Mouse (Mus musculus): ENCODE measurements around the gene Mia. TPM values are rescaled to one million over a fixed set of nuclear protein-coding genes. Genes with fewer than 3 reads are reported as not detected.
A peak's percentile ranks its signal among the peaks of the same experiment; 100 is the strongest.

The Mia gene
- polyA plus RNA-seq, 1 experiment from 2014 or later = 12.3 TPM

GRCm38 (mm10) chr7:27166229-27166613, 14.7 kb downstream of the Mia start:
- H3K27me3 ChIP-seq (replicated peaks) = no peaks in the 10 kb centered on the region
- ATAC-seq (ENCODE audit: insufficient read depth, low FRiP score, low read depth) = peak; percentile 79
- peak overlapping the region; percentile 98 for H3K27ac ChIP-seq
- WGBS = 0% methylated on average over 39 of the region's 43 CpGs
- H3K9me3 ChIP-seq = no peaks in the 10 kb centered on the region
- peaks cover 47% of the 10 kb centered on the region for H3K4me1 ChIP-seq
- H3K36me3 ChIP-seq = peaks cover 24% of the 10 kb centered on the region; the same call in 1 of the 2 replicates
- peak overlapping the region; percentile 77 for H3K4me2 ChIP-seq
- peak overlapping the region; percentile 74 for H3K4me3 ChIP-seq (replicated peaks)
- H3K9ac ChIP-seq = peak overlapping the region; percentile 65

GRCm38 (mm10) chr7:27165696-27166095, 15.3 kb downstream of the Mia start:
- Histone ChIP-seq H3K4me2 (peak overlapping the region; percentile 77), H3K4me1 (peaks cover 52% of the 10 kb centered on the region), H3K9ac (peak overlapping the region; percentile 65), H3K27me3 (replicated peaks) (no peaks in the 10 kb centered on the region), H3K27ac (peak overlapping the region; percentile 98), H3K4me3 (replicated peaks) (peak overlapping the region; percentile 74), H3K9me3 (no peaks in the 10 kb centered on the region), H3K36me3 (peaks cover 19% of the 10 kb centered on the region; the same call in 1 of the 2 replicates)
- WGBS = 4% methylated on average over 8 of the region's 8 CpGs
- no peak for ATAC-seq (ENCODE audit: insufficient read depth, low FRiP score, low read depth)

- Histone ChIP-seq H3K4me3 (replicated peaks) (peak overlapping the region; percentile 74), H3K36me3 (peaks cover 19% of the 10 kb centered on the region; the same call in 1 of the 2 replicates), H3K27me3 (replicated peaks) (no peaks in the 10 kb centered on the region), H3K4me2 (peak overlapping the region; percentile 77), H3K4me1 (peaks cover 56% of the 10 kb centered on the region), H3K9me3 (no peaks in the 10 kb centered on the region), H3K9ac (0 out of 2 replicates have a peak overlapping the region, but pooled peaks have one; percentile 65), H3K27ac (0 out of 2 replicates have a peak overlapping the region, but pooled peaks have one; percentile 98)
- no peak for ATAC-seq (ENCODE audit: insufficient read depth, low FRiP score, low read depth)
- WGBS = 70% methylated on average over 23 of the region's 23 CpGs
These were observed 15.8 kb downstream of the Mia start for GRCm38 (mm10) chr7:27165007-27165655.

- peak overlapping the region; percentile 74 for H3K4me3 ChIP-seq (replicated peaks)
- ATAC-seq (ENCODE audit: insufficient read depth, low FRiP score, low read depth) = no peak
- peak overlapping the region; percentile 77 for H3K4me2 ChIP-seq
These were observed 16.6 kb downstream of the Mia start for GRCm38 (mm10) chr7:27164112-27164947.

GRCm38 (mm10) chr7:27163450-27163805, 17.5 kb downstream of the Mia start:
- Histone ChIP-seq H3K4me3 (replicated peaks) (no peak overlapping the region; the same call in 1 of the 2 replicates), H3K4me2 (peak overlapping the region; percentile 77), H3K36me3 (peaks cover 30% of the 10 kb centered on the region), H3K27ac (no peak overlapping the region), H3K27me3 (replicated peaks) (no peaks in the 10 kb centered on the region), H3K9me3 (no peaks in the 10 kb centered on the region), H3K9ac (no peak overlapping the region), H3K4me1 (peaks cover 59% of the 10 kb centered on the region)
- ATAC-seq (ENCODE audit: insufficient read depth, low FRiP score, low read depth) = no peak
- WGBS = 70% methylated on average over 5 of the region's 5 CpGs

More at GRCm38 (mm10) chr7:27164112-27164947, 16.6 kb downstream of the Mia start:
- no peak overlapping the region for H3K27ac ChIP-seq
- no peaks in the 10 kb centered on the region for H3K9me3 ChIP-seq
- WGBS = 79% methylated on average over 33 of the region's 33 CpGs
- H3K9ac ChIP-seq = no peak overlapping the region
- no peaks in the 10 kb centered on the region for H3K27me3 ChIP-seq (replicated peaks)
- peaks cover 59% of the 10 kb centered on the region for H3K4me1 ChIP-seq
- H3K36me3 ChIP-seq = peaks cover 21% of the 10 kb centered on the region

GRCm38 (mm10) chr7:27162780-27163449, 18.0 kb downstream of the Mia start:
- Histone ChIP-seq H3K27me3 (replicated peaks) (no peaks in the 10 kb centered on the region), H3K9me3 (no peaks in the 10 kb centered on the region), H3K4me3 (replicated peaks) (no peak overlapping the region; the same call in 1 of the 2 replicates), H3K4me2 (peak overlapping the region; percentile 77; the same call in 1 of the 2 replicates), H3K9ac (no peak overlapping the region), H3K4me1 (peaks cover 59% of the 10 kb centered on the region), H3K36me3 (peaks cover 34% of the 10 kb centered on the region), H3K27ac (no peak overlapping the region)
- ATAC-seq (ENCODE audit: insufficient read depth, low FRiP score, low read depth) = no peak
- WGBS = 73% methylated on average over 5 of the region's 5 CpGs

- ATAC-seq (ENCODE audit: insufficient read depth, low FRiP score, low read depth) = no peak
- H3K27me3 ChIP-seq (replicated peaks) = no peaks in the 10 kb centered on the region
- H3K36me3 ChIP-seq = peaks cover 38% of the 10 kb centered on the region
- peaks cover 52% of the 10 kb centered on the region for H3K4me1 ChIP-seq
- H3K4me2 ChIP-seq = no peak overlapping the region
- H3K4me3 ChIP-seq (replicated peaks) = no peak overlapping the region
- H3K27ac ChIP-seq = no peak overlapping the region
- H3K9me3 ChIP-seq = no peaks in the 10 kb centered on the region
- H3K9ac ChIP-seq = no peak overlapping the region
- WGBS = 73% methylated on average over 4 of the region's 4 CpGs
These were observed 19.2 kb downstream of the Mia start for GRCm38 (mm10) chr7:27161744-27162143.

- Histone ChIP-seq H3K4me1 (peaks cover 52% of the 10 kb centered on the region), H3K36me3 (peaks cover 38% of the 10 kb centered on the region), H3K4me2 (no peak overlapping the region), H3K27ac (0 out of 2 replicates have a peak overlapping the region, but pooled peaks have one; percentile 9), H3K27me3 (replicated peaks) (no peaks in the 10 kb centered on the region), H3K4me3 (replicated peaks) (no peak overlapping the region), H3K9ac (no peak overlapping the region), H3K9me3 (no peaks in the 10 kb centered on the region)
- ATAC-seq (ENCODE audit: insufficient read depth, low FRiP score, low read depth) = no peak
- 82% methylated on average over 3 of the region's 3 CpGs for WGBS
These were observed 20.0 kb downstream of the Mia start for GRCm38 (mm10) chr7:27160921-27161320.

- peaks cover 44% of the 10 kb centered on the region for H3K4me1 ChIP-seq
- H3K36me3 ChIP-seq = peaks cover 38% of the 10 kb centered on the region
- H3K27me3 ChIP-seq (replicated peaks) = no peaks in the 10 kb centered on the region
- H3K9ac ChIP-seq = no peak overlapping the region
- no peak overlapping the region for H3K4me3 ChIP-seq (replicated peaks)
- H3K4me2 ChIP-seq = no peak overlapping the region
- no peak overlapping the region for H3K27ac ChIP-seq
- ATAC-seq (ENCODE audit: insufficient read depth, low FRiP score, low read depth) = peak; percentile 88
- WGBS = 15% methylated on average over 8 of the region's 8 CpGs
- no peaks in the 10 kb centered on the region for H3K9me3 ChIP-seq
These were observed 21.1 kb downstream of the Mia start for GRCm38 (mm10) chr7:27159882-27160281.

GRCm38 (mm10) chr7:27159256-27159655, 21.7 kb downstream of the Mia start:
- 91% methylated on average over 6 of the region's 6 CpGs for WGBS
- H3K9ac ChIP-seq = no peak overlapping the region
- no peak overlapping the region for H3K27ac ChIP-seq
- H3K9me3 ChIP-seq = no peaks in the 10 kb centered on the region
- ATAC-seq (ENCODE audit: insufficient read depth, low FRiP score, low read depth) = no peak
- H3K4me3 ChIP-seq (replicated peaks) = no peak overlapping the region
- peaks cover 38% of the 10 kb centered on the region for H3K4me1 ChIP-seq
- no peaks in the 10 kb centered on the region for H3K27me3 ChIP-seq (replicated peaks)
- no peak overlapping the region for H3K4me2 ChIP-seq
- peaks cover 34% of the 10 kb centered on the region for H3K36me3 ChIP-seq

GRCm38 (mm10) chr7:27158171-27158570, 22.8 kb downstream of the Mia start:
- H3K4me1 ChIP-seq = peaks cover 31% of the 10 kb centered on the region
- H3K27ac ChIP-seq = no peak overlapping the region
- 94% methylated on average over 9 of the region's 9 CpGs for WGBS
- no peaks in the 10 kb centered on the region for H3K27me3 ChIP-seq (replicated peaks)
- no peak overlapping the region for H3K4me3 ChIP-seq (replicated peaks)
- no peaks in the 10 kb centered on the region for H3K9me3 ChIP-seq
- peaks cover 25% of the 10 kb centered on the region for H3K36me3 ChIP-seq
- no peak overlapping the region for H3K4me2 ChIP-seq
- H3K9ac ChIP-seq = no peak overlapping the region
- ATAC-seq (ENCODE audit: insufficient read depth, low FRiP score, low read depth) = no peak

Data from stomach, embryonic 15.5 days (tissue).